Mouse (Mus musculus) hindbrain, postnatal 0 days (tissue): ENCODE measurements at regions not wholly inside any gene's neighbourhood (a gene's known extent, or its start where the extent isn't known, plus 50 kb on each side); places are given as distances from the start of the nearest gene placed in this dataset.

Experiments
- ATAC-seq: fragments of 200-750 bp; cut with Nextera tagmentation; 2 replicates; pipeline ENCODE4 v1.8.0; 2017; ENCODE audit warnings: mild to moderate bottlenecking, moderate TSS enrichment, moderate library complexity
- DNase-seq: peaks from one replicate; pipeline ENCODE4 v3.0.0-alpha.2; 2015; ENCODE audit warnings: low spot score
- H3K27ac ChIP-seq: fragments of 300-500 bp; sonication (generic); 2 replicates; pipeline ENCODE4 v1.5.1; 2014; ENCODE audit warnings: mild to moderate bottlenecking
- H3K27me3 ChIP-seq: fragments of 300-500 bp; sonication (generic); 2 replicates; pipeline ENCODE4 v1.6.1; 2014; ENCODE audit warnings: low read length, mixed read lengths; ENCODE audit not compliant: insufficient read depth
- H3K36me3 ChIP-seq: fragments of 300-500 bp; sonication (generic); 2 replicates; pipeline ENCODE4 v1.6.1; 2014; ENCODE audit warnings: low read length, mixed read lengths; ENCODE audit not compliant: insufficient read depth
- H3K4me1 ChIP-seq: fragments of 300-500 bp; sonication (generic); 2 replicates; pipeline ENCODE4 v1.6.1; 2014; ENCODE audit warnings: antibody characterized with exemption, low read length, mixed read lengths; ENCODE audit not compliant: insufficient read depth
- H3K4me2 ChIP-seq: fragments of 300-500 bp; sonication (generic); 2 replicates; pipeline ENCODE4 v1.6.1; 2014; ENCODE audit warnings: low read depth, mild to moderate bottlenecking, low read length, moderate library complexity, mixed read lengths
- H3K4me3 ChIP-seq: fragments of 300-500 bp; sonication (generic); 2 replicates; pipeline ENCODE4 v1.5.1; 2014; ENCODE audit warnings: low read length
- H3K9ac ChIP-seq: fragments of 300-500 bp; sonication (generic); replicated peaks from 2 replicates; pipeline ENCODE4 v1.6.1; 2014; ENCODE audit warnings: mild to moderate bottlenecking, low read length, moderate library complexity, mixed read lengths
- H3K9me3 ChIP-seq: fragments of 300-500 bp; sonication (generic); 2 replicates; pipeline ENCODE4 v1.6.1; 2016; ENCODE audit warnings: low read length, mixed read lengths
- CTCF ChIP-seq: IDR thresholded peaks from 2 replicates; pipeline ENCODE4 v1.5.1; 2016; ENCODE audit warnings: antibody characterized with exemption, control low read depth, low read depth
- WGBS: fragments of 180-500 bp; shearing (Covaris S2); extraction: QIAGEN DNeasy Blood & Tissue Kit; methylation state at CpG from one replicate; pipeline ENCODE4 v1.1.7; 2014; 5-methylcytosine and 5-hydroxymethylcytosine counted together

- DNase-seq = no peak
- Histone ChIP-seq H3K36me3 (no peaks in the 10 kb centered on the region), H3K27ac (no peak overlapping the region), H3K27me3 (no peaks in the 10 kb centered on the region), H3K9me3 (no peaks in the 10 kb centered on the region), H3K4me1 (no peaks in the 10 kb centered on the region), H3K4me2 (no peak overlapping the region), H3K4me3 (no peak overlapping the region), H3K9ac (no peak overlapping the region)
- no peak for ATAC-seq
- WGBS = 63% methylated on average over 2 of the region's 2 CpGs
- no peak for TF ChIP-seq CTCF
Measured at GRCm38 (mm10) chr7:69326311-69326710, 577.3 kb upstream of the Arrdc4 start.

GRCm38 (mm10) chr7:69277056-69277705 is 528.1 kb upstream of the Arrdc4 start:
- H3K4me3 ChIP-seq = no peak overlapping the region
- 49% methylated on average over 4 of the region's 4 CpGs for WGBS
- no peak overlapping the region for H3K4me2 ChIP-seq
- no peaks in the 10 kb centered on the region for H3K4me1 ChIP-seq
- DNase-seq = peak; percentile 9
- H3K27ac ChIP-seq = no peak overlapping the region
- H3K9me3 ChIP-seq = no peaks in the 10 kb centered on the region
- no peaks in the 10 kb centered on the region for H3K27me3 ChIP-seq
- H3K9ac ChIP-seq = no peak overlapping the region
- no peak for TF ChIP-seq CTCF
- no peaks in the 10 kb centered on the region for H3K36me3 ChIP-seq
- ATAC-seq = no peak

GRCm38 (mm10) chr7:69276376-69277055 is 527.5 kb upstream of the Arrdc4 start:
- no peaks in the 10 kb centered on the region for H3K4me1 ChIP-seq
- no peak for ATAC-seq
- no peak overlapping the region for H3K4me2 ChIP-seq
- TF ChIP-seq CTCF = no peak
- H3K9me3 ChIP-seq = no peaks in the 10 kb centered on the region
- WGBS = 66% methylated on average over 5 of the region's 5 CpGs
- no peak overlapping the region for H3K27ac ChIP-seq
- no peaks in the 10 kb centered on the region for H3K36me3 ChIP-seq
- DNase-seq = no peak
- H3K9ac ChIP-seq = no peak overlapping the region
- no peaks in the 10 kb centered on the region for H3K27me3 ChIP-seq
- H3K4me3 ChIP-seq = no peak overlapping the region

- WGBS = 74% methylated on average over 1 of the region's 1 CpGs
- no peaks in the 10 kb centered on the region for H3K4me1 ChIP-seq
- no peak overlapping the region for H3K4me3 ChIP-seq
- no peak overlapping the region for H3K9ac ChIP-seq
- no peaks in the 10 kb centered on the region for H3K27me3 ChIP-seq
- no peaks in the 10 kb centered on the region for H3K9me3 ChIP-seq
- no peak overlapping the region for H3K4me2 ChIP-seq
- TF ChIP-seq CTCF = no peak
- H3K36me3 ChIP-seq = no peaks in the 10 kb centered on the region
- ATAC-seq (no peak), DNase-seq (no peak)
- no peak overlapping the region for H3K27ac ChIP-seq
Measured at GRCm38 (mm10) chr7:69273670-69274069, 524.6 kb upstream of the Arrdc4 start.

- no peak overlapping the region for H3K4me3 ChIP-seq
- DNase-seq (no peak), ATAC-seq (no peak)
- no peak overlapping the region for H3K9ac ChIP-seq
- H3K4me2 ChIP-seq = no peak overlapping the region
- no peak for TF ChIP-seq CTCF
- no peak overlapping the region for H3K27ac ChIP-seq
- no peaks in the 10 kb centered on the region for H3K36me3 ChIP-seq
- H3K4me1 ChIP-seq = no peaks in the 10 kb centered on the region
- H3K9me3 ChIP-seq = no peaks in the 10 kb centered on the region
- WGBS = 46% methylated on average over 2 of the region's 2 CpGs
- no peaks in the 10 kb centered on the region for H3K27me3 ChIP-seq
Measured at GRCm38 (mm10) chr7:69244519-69244918, 495.5 kb upstream of the Arrdc4 start.

GRCm38 (mm10) chr7:69233296-69233695 is 484.3 kb upstream of the Arrdc4 start:
- Histone ChIP-seq H3K4me2 (no peak overlapping the region), H3K36me3 (no peaks in the 10 kb centered on the region), H3K27me3 (no peaks in the 10 kb centered on the region), H3K27ac (no peak overlapping the region), H3K9me3 (no peaks in the 10 kb centered on the region), H3K4me1 (no peaks in the 10 kb centered on the region), H3K9ac (no peak overlapping the region), H3K4me3 (no peak overlapping the region)
- TF ChIP-seq CTCF = no peak
- 59% methylated on average over 2 of the region's 2 CpGs for WGBS
- ATAC-seq (no peak), DNase-seq (no peak)

GRCm38 (mm10) chr7:69217871-69218270 is 468.8 kb upstream of the Arrdc4 start:
- 0 out of 2 replicates have a peak overlapping the region, but pooled peaks have one; percentile 21 for H3K4me2 ChIP-seq
- TF ChIP-seq CTCF = 0 out of 2 replicates have a peak, but pooled peaks have one; percentile 19
- H3K36me3 ChIP-seq = no peaks in the 10 kb centered on the region
- H3K4me1 ChIP-seq = no peaks in the 10 kb centered on the region
- H3K9ac ChIP-seq = no peak overlapping the region
- H3K4me3 ChIP-seq = no peak overlapping the region
- ATAC-seq = peak; percentile 78
- H3K27me3 ChIP-seq = no peaks in the 10 kb centered on the region
- no peak overlapping the region for H3K27ac ChIP-seq
- no peaks in the 10 kb centered on the region for H3K9me3 ChIP-seq
- DNase-seq = peak; percentile 66
- 13% methylated on average over 6 of the region's 6 CpGs for WGBS
